Mouse (Mus musculus): ENCODE measurements at regions not wholly inside any gene's neighbourhood (a gene's known extent, or its start where the extent isn't known, plus 50 kb on each side); places are given as distances from the start of the nearest gene placed in this dataset.
A peak's percentile ranks its signal among the peaks of the same experiment; 100 is the strongest.
"Not testable (repeated sequence)": the region's sequence is repeated elsewhere in the genome, so short reads cannot be mapped to it uniquely, and the experiment has no call there.

DNA sequence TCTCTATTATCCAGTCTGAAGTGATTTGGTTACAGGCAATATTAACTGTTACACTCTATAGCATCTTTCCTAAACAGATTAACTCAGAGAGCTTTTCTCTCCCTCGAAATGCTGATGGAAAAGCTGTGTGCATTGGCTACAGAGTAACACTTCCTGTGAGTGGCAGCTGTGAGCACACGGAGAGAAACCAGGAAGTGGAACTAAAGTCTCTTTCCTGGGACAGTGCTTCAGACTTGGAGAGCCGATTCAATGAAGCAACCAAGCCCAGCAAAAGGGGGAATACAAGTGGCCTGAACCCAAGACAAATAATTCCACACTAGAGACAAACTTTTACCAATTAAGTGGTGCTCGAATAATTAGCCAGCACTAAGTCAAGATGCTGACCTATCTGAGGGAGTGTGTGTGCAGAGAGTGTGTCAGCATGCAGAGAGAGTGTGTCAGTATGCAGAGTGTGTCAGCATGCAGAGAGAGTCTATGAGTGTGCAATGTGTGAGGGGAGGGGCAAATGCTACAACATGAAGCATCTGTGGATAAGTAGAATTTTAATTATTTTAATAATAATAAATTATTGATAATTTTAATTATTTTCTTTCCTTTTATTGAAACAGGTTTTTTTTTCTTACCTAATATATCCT, 74.9 kb upstream of the 1110032F04Rik start:
- peak; percentile 20 for DNase-seq (ENCODE audit: low read depth, low spot score)

DNA sequence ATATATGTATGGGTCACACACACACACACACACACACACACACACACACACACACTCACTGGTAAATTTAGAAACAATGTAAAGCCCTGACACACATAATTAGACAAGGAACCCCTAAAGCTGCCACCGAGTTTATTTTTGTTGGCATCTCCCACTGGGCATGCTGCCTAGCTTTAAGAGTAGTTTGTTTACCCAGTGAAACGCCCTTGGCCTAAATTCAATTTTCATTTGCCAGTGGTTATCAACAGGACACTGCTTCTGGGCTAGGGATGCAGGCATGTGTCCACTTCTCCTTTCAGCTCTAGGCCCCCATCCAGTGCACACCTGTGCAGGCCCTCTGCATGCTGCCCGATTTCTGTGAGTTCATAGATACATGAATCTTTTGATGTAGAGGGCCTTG, 73.7 kb upstream of the 1110032F04Rik start:
- DNase-seq (ENCODE audit: low read depth, low spot score): peak; percentile 75

DNA sequence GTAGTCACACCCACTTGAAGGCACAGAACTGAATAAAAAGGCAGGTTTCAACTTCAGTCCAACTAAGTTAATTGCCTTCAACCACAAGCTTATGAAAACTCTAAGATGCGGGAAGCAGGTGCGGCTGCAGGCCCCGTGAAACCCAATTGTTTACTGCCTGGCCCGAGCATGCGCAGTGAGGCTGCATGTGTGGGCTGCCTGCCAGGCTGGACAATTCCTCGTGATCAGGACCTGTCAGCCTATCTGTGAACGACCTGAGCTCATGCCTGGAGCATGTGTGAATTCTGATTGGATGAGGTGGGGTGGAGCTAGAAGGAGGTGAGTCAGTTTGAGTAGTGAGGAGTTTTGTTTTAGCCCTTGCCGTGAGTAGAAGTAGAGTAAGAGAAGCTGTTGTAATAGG, 71.0 kb upstream of the 1110032F04Rik start:
- not testable (repeated sequence) for DNase-seq (ENCODE audit: low read depth, low spot score)

DNA sequence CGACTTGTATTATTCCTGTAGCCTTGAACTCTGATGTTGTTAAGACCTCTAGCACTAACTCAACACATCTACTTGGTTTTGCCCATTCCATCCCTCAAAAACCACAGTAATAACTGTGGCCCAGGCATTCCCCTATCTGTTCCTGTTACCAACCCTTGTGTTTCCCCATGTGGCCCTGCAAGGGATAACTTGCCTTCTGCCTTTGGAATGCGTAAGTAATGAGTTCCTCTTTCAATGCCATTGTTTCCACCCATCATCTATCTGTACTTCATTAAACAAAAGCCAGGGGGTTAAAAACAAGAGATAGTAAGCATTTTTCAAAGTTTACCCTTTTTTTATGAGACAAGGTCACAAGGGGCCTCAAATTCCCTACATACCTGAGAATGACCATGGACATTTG, 60.5 kb upstream of the 1110032F04Rik start:
- no peak for DNase-seq (ENCODE audit: low read depth, low spot score)

DNA sequence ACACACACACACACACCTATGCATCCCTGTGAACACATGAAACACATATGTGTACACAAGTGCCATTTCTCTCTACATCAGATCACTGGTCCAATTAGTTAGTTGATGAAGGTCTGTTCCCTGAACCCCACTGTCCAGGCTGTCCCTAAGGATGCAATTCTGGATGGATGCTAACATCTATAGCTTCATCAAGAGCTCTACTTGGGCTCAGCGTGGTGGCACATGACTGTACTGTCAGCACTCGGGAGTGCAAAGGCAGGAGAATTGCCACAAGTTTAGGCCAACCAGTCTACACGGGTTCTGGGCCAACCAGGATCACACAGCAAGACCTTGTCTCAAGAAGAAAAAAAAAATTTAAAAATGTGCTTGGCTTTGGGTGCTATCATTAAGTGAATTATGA, 55.9 kb upstream of the 1110032F04Rik start:
- DNase-seq (ENCODE audit: low read depth, low spot score): no peak

DNA sequence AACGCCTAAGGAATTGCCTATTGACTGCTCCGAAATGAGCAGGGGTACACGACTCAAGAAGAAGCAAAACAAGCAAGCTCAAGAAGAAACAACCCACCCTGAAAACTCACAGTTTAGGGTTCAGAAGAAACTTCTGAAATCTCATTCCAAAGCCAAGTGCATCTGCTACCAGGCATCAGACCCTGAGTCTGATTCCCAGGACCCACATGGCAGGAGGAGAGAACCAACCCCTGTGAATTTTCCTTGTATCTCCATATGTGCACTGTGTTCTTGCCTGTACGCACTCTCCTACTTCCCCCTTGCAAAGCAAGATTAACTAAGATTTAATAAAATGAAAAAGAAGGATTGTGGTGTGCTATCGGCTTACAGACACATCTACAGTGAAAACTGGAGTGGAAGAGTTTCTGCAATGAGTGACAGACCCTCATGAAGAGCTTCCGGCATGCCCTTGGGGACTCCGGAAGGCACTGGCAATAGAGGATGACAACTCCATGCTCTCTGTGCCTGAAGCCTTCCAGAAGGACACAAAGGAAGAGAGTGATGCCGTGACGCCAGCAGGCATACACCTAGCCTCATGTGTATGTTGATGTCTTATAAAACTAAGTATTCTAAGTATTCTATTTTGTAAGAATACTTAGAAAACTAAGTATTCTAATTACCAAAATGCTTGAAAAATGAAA, 55.2 kb upstream of the 1110032F04Rik start:
- DNase-seq (ENCODE audit: low read depth, low spot score): no peak

DNA sequence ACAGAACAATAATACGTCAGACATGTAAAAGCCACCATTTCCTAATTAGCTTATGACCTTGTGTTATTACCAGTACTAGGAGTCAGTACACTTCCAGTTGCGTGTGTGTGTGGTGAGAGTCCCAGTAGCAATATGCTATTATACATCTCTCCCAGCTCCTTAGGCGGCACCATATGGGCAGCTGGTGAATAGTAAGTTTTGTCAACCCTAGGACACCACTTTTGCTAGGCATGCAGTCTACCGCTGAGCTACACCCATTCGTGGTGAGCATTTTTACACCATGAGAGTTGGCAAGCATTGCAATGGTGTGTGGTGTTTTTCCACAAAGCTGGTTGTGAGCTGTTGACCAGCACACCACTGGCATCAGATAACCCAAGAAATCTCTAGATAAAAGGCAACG, 53.8 kb upstream of the 1110032F04Rik start:
- no peak for DNase-seq (ENCODE audit: low read depth, low spot score)

DNA sequence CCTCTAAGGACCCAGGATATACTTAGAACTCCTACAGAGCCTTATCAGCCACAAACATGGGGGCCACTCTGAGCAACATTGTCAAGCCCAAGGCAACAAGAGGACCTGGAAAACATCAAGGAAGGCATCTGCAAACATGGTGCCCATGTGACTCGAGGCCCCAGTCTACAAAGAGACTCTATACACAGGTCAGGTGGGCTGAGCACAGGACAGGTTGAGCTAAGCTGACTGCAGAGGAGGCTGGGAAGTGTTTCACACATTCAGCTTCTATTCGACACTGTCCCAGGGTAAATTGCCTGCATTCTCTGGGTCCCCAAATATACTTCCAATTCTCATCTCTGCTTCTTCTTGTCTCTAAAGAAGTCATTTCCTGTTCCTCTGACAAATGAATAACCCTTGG, 52.1 kb upstream of the 1110032F04Rik start:
- DNase-seq (ENCODE audit: low read depth, low spot score): no peak
